Mouse (Mus musculus): Measurements from ENCODE around the gene Rtn4rl1.

The Rtn4rl1 gene

GRCm38 (mm10) chr11:75297631-75298030 lies 104.0 kb downstream of the Rtn4rl1 start:
- no peak for DNase-seq (ENCODE audit: low spot score)

- no peak for DNase-seq (ENCODE audit: low spot score)
Observed at GRCm38 (mm10) chr11:75298491-75298890, 104.9 kb downstream of the Rtn4rl1 start.

- no peak for DNase-seq (ENCODE audit: low spot score)
Observed at GRCm38 (mm10) chr11:75299786-75300185, 106.2 kb downstream of the Rtn4rl1 start.

DNA sequence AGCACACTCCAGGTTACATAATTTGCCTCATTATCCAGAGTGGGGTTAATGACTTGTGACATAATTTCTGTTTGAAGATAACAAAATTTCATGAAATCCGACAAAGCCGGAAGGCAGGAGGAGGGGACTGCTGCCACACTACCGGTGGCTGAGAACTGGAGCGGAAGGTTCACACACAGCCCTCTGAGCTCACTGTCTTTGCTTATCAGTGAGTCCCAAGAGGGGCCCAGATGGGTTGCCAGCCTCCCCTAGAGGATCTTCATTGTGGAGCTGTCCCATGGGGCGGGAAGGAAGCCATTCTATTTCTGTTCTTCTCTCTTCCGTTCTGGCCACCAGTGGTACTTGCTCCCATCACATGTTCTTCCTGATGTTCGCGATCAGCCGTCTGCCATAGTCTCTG lies 107.4 kb downstream of the Rtn4rl1 start:
- DNase-seq (ENCODE audit: low spot score), result no peak

GRCm38 (mm10) chr11:75304797-75305196 lies 111.2 kb downstream of the Rtn4rl1 start:
- no peak for DNase-seq (ENCODE audit: low spot score)

DNA sequence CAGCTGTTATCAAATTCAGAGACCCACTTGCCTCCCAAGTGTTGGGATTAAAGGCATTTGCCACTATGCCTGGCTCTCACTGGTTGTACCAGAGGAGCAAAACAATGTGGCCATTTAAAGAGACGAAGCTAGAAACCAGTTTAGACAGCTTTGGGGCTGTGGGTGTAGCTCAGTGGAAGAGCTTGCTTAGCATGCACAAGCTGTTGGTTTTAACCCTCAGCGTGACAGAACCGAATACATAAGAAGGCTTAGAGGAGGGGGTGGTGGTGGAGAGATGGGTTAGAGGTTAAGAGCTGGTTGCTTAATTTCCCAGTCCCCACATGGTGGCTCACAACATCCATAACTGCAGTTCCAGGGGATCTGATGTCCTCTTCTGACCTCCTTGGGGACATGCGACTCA lies 115.1 kb downstream of the Rtn4rl1 start:
- no peak for DNase-seq (ENCODE audit: low spot score)

- no peak for DNase-seq (ENCODE audit: low spot score)
Observed at GRCm38 (mm10) chr11:75310813-75311212, 117.2 kb downstream of the Rtn4rl1 start.

DNA sequence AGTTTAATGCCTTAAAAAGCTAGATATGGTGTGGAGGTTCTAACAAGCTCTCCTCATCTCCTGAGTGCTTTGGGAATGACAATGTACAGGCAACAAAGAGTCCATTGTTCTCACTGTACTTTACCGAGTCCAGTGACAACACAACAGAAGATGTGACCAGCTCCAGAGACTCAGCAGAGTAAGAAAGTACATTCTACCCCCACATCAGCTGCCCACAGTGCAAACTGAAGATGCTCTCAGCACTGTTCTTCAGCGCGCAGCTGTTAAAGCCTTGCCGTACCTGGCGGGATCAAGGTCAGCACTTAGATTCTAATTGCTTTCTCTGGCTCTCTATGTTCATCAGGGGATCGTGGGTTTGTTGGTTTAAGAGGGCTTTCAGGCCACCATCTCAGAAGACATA lies 118.2 kb downstream of the Rtn4rl1 start:
- DNase-seq (ENCODE audit: low spot score), result no peak

DNA sequence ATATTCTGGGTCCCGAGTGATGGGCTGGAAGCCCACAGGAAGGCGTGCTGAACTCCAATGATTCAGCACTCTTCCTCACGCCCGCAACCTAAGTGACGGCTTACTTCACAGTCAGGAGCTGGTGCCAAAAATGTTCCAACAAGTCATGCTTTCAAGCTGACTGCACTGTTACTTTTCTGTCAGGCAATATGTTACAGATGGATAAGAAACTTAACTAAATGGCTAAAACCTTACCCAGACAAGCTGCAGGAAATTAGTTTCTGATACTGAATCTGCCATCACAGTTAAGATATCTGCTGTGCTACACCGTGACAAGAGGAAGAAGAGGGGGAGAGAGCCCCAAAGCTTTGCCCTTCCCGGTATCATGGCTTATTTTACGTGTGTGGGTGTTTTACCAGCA lies 120.3 kb downstream of the Rtn4rl1 start:
- no peak for DNase-seq (ENCODE audit: low spot score)

Measured in urinary bladder, postnatal 10 days (tissue).